Mouse (Mus musculus): Measurements from ENCODE around the gene Actg2.

GRCm38 (mm10) chr6:83512495-83512894, 23.6 kb downstream of the Actg2 start:
- TF ChIP-seq CTCF (IDR thresholded peaks at IDR 0.05; ENCODE audit: low read depth), result peak; percentile 80
- TF ChIP-seq EP300 (IDR thresholded peaks at IDR 0.05; ENCODE audit: low read depth), result no peak

All from liver, embryonic 14.5 days (tissue).